ENCODE assay signal across 21 mouse cellular contexts in the genomic region with DNA sequence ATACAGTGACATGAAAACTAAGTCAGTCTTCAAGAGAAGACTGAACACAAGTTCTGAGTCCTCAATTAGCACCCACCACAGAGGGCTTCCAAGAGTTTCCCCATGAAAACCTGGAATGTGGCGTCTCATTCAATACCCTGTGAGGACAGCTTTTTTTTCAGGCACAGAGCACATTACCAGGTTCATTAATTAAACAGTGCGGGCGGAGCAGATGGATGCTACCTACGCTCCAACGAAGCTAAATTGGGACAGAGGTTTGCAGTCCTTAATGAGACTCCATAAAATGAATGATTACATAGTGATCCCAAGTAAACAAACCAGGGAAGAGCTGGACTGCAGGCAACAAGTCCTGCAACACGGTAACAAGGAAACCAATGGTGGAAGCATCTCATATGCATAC.
DNase-seq lines count a peak whose midpoint lies in the region; ATAC-seq lines count a peak whose summit lies in the region.
"Had no signal": no experiment of that assay in that cellular context is flagged by ENCODE, and none has a peak within 500 bp of the region (broad histone marks: within the 10 kb centered on the region; RNA-seq: fewer than 3 reads in every experiment).

No protein-coding gene starts in this region.

- no peaks in the 10 kb centered on the region for H3K36me3 ChIP-seq in forebrain, embryonic 13.5 days (ENCODE audit: poor library complexity, severe bottlenecking)
- no peaks in the 10 kb centered on the region for H3K36me3 ChIP-seq in heart, embryonic 10.5 days
- H3K36me3 ChIP-seq: embryonic facial prominence, embryonic 12.5 days; hindbrain, embryonic 12.5 days had no signal

- peak; percentile 44 for DNase-seq in layer of hippocampus, adult 11-12 months (ENCODE audit: low spot score)
- DNase-seq in layer of hippocampus, adult 9-10 months (ENCODE audit: low spot score), result no peak
- DNase-seq in brain, adult 2 months (ENCODE audit: low read depth, low spot score), result peak; percentile 51
- DNase-seq in layer of hippocampus, adult 9-11 months, result peak; percentile 69
- no peak for DNase-seq in heart, embryonic 10.5 days (ENCODE audit: low spot score)
- DNase-seq: adrenal gland, postnatal 14 days; cerebellum, adult 11-12 months; cerebellum, adult 9-10 months; cerebellum, postnatal 25 days; gastrocnemius, postnatal 36 days; heart, adult 11 months; heart, postnatal 10 days; heart, postnatal 4 days had no signal

- H3K4me1 ChIP-seq in forebrain, embryonic 13.5 days, result peaks cover 53% of the 10 kb centered on the region
- H3K4me1 ChIP-seq in heart, embryonic 10.5 days, result no peaks in the 10 kb centered on the region

- no peak overlapping the region for H3K4me3 ChIP-seq in forebrain, embryonic 13.5 days
- H3K4me3 ChIP-seq in heart, embryonic 10.5 days, result no peak overlapping the region
- H3K4me3 ChIP-seq: embryonic facial prominence, embryonic 12.5 days; hindbrain, embryonic 12.5 days had no signal

- H3K27ac ChIP-seq in forebrain, embryonic 13.5 days, result no peak overlapping the region
- no peak overlapping the region for H3K27ac ChIP-seq in heart, embryonic 10.5 days
- H3K27ac ChIP-seq: embryonic facial prominence, embryonic 12.5 days; hindbrain, embryonic 12.5 days had no signal

- H3K27me3 ChIP-seq in forebrain, embryonic 13.5 days, result no peaks in the 10 kb centered on the region
- no peaks in the 10 kb centered on the region for H3K27me3 ChIP-seq in heart, embryonic 10.5 days (ENCODE audit: insufficient read depth, poor library complexity, severe bottlenecking)
- H3K27me3 ChIP-seq: CH12.LX; embryonic facial prominence, embryonic 12.5 days; Patski had no signal

- peak; percentile 25; the same call in 1 of the 2 replicates for ATAC-seq in forebrain, embryonic 13.5 days
- ATAC-seq: activated CD4-positive, CD25-positive, alpha-beta regulatory T cell, adult 4 months; hindbrain, embryonic 16.5 days; inflammation-experienced regulatory T-cells, adult 6 months; Patski had no signal

- 46% methylated on average over 6 of the region's 6 CpGs for WGBS in forebrain, embryonic 13.5 days
- WGBS in heart, embryonic 10.5 days, result 89% methylated on average over 6 of the region's 6 CpGs

- H3K4me2 ChIP-seq in forebrain, embryonic 13.5 days, result no peak overlapping the region
- H3K4me2 ChIP-seq: embryonic facial prominence, embryonic 12.5 days; hindbrain, embryonic 12.5 days had no signal

- H3K9me3 ChIP-seq in forebrain, embryonic 13.5 days (replicated peaks), result no peaks in the 10 kb centered on the region
- no peaks in the 10 kb centered on the region for H3K9me3 ChIP-seq in heart, embryonic 10.5 days
- H3K9me3 ChIP-seq: embryonic facial prominence, embryonic 12.5 days; hindbrain, embryonic 12.5 days had no signal

- H3K9ac ChIP-seq in forebrain, embryonic 13.5 days, result no peak overlapping the region
- H3K9ac ChIP-seq: embryonic facial prominence, embryonic 12.5 days; hindbrain, embryonic 12.5 days had no signal

Comparison
In these comparisons a context has a peak if more than half of its experiments do, and no peak if none do; other contexts are left out.
1. DNase-seq: peak in layer of hippocampus, adult 11-12 months (single experiment), brain, adult 2 months (single experiment) and layer of hippocampus, adult 9-11 months (single experiment); none in layer of hippocampus, adult 9-10 months (single experiment) and heart, embryonic 10.5 days (single experiment).